Mouse (Mus musculus) layer of hippocampus, postnatal 10 days (tissue): Measurements from ENCODE around the gene Auts2. TPM values are rescaled to one million over a fixed set of nuclear protein-coding genes. Genes with fewer than 3 reads are reported as not detected.
A peak's percentile ranks its signal among the peaks of the same experiment; 100 is the strongest.
"Not testable (repeated sequence)": the region's sequence is repeated elsewhere in the genome, so short reads cannot be mapped to it uniquely, and the experiment has no call there.

Experiments used
- DNase-seq, 2 experiments: peaks; one replicate each; pipeline ENCODE4 v3.0.0; 2021; ENCODE audit warnings: low spot score in 2 of 2
- long read RNA-seq: library from polyadenylated mRNA; stranded (forward); transcript quantifications from one replicate; pipeline ENCODE4 v2.0.0, GENCODE M21; 2023
- total RNA-seq, 2 experiments: library from RNA; stranded (reverse); gene quantifications; 2 replicates each; pipeline ENCODE4 v1.2.3; 2021

The Auts2 gene
- 100 to 1,000 TPM; 137 to 150 TPM for total RNA-seq
- long read RNA-seq, partial matches to known transcripts, result 2 of 20 reads
- long read RNA-seq, other reads (novel, unspliced or antisense), result 17 of 20 reads

DNA sequence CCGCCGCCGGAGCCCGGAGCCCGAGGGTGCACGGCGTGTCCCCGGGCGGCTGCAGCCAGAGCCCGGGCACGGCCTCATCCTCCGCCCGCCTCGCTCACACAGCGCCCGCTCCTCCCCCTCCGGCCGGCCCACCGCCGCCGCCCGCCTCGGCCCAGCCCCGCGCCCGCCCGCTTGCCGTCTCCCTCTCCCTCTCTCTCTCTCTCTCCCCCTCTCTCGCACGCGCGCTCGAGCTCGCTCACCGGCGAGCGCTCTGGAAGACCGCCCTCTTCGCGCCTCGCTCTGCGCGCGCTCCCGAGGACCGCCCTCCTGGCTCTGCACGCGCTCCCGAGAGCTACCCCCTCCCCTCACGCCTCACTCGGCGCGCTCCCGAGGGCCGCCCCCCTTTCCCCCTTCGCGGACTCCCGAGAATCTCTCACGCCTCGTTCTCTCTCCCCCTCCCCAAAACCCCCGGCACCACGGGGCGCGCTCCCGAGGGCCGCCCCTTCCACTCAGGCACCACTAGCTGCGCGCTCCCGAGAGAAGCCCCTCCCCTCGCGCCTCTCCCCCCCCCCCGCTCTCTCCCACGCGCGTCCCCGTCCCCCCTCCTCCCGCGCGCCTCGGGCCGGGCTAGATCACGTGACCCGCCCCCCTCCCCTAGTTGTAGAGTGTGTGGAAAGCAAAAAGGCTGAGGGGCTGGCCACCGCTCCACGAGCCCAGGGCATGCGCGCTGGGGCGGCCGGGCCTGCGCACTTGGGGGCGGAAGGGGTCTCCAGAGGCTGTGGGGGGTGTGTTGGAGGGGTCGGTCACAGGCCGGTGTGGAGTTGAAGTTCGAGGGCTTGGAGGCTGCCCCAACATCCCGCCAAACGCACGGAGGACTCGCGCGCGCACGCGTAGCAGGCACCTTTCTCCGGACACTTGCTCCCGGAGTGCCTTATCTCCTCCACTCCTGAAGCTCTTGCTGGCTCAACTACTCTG lies at the start of gene Auts2:
Gene Auts2 (minus strand): TSS at position 227 of the 954 bp plus-strand sequence.
- DNase-seq, result peak; percentile 87 to 93

DNA sequence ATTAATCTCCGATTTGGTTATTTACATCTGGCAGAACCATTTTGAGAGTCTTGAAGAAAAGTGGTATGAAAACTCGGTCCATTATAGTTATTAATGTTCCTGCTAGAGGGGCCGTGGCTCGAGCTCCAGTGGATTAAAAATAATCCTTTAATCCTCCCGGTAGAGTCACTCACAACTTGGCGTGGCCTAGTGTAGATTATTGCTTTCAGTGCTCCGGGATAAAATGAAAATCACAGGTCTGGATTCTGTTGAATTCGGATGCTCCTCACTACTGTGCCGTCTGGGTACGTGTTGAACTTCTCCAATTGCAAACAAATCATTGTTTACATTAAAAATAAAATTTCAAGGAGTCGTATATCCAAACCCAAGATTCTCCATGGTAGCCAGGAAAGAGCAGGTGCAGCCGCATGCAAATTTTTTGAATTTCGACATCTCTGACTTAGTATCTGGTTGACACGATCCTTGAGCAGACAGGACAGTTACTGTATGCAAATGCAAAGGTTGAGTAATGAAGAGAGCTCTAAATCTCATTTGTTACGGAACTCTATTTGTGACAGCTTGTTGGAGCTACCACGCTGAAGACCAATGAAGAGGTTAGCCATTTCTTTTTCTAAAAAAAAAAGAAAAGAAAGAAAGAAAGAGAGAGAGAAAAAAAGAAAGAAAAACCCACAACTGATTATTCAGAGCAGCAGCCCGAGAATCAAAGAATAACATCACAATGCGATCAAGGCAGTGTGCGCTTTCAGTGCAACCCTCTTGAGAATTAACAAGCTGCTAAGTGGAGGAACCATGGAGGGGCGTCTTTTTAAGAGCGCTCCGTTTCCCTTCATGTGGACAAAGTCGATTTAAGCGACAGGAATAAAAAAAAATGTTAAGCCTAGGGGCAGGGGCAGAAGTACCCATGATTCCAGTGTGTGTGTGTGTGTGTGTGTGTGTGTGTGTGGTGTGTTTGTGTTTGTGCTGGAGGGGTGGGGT lies 48.9 kb upstream of the Auts2 start:
- DNase-seq, result no peak

DNA sequence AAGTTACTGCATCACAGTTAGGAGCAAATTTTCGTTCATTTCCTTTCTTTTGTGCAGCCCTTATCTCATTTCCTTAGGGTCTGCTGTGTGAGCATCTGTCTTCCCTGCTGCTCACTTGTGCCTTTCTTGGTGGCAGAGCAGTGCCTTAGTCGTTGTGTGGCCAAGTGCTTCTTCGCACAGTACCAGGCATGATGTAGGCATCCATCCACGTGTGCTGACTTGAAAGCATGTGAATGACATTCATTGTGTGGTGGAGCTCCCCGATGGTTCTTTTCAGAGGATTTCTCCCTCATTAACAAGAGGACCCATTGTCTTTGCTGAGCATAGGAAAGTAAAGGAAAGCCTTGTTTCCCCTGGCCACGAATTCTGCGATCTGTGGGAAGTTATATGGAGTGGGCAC lies 36.6 kb upstream of the Auts2 start:
- peak in 1 of 2 experiments; percentile 4 for DNase-seq

DNA sequence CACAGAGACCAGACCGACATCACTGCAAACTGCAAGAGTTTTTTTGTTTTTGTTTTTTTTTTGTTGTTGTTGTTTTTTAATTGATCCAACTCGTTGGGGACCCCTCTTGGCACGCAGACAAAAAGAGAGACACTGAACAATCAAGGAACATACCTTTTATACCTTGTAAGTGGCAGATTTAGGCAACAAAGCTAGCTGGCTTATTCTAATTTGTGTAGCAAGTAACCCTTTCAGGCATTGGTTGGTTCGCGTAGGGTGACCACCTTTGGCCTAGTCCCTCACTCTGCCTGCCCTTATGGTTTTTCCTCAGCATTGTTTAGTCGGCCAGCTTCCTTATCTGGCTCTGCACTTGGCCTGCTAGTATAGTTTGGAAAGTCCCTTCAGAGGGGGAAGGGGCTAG lies 17.6 kb upstream of the Auts2 start:
- DNase-seq, result not testable (repeated sequence)

- no peak for DNase-seq
Measured at GRCm38 (mm10) chr5:132545761-132546160, 2.6 kb upstream of the Auts2 start.

- peak; percentile 22 to 31 for DNase-seq
Measured at GRCm38 (mm10) chr5:132544176-132544995, 1.2 kb upstream of the Auts2 start.

DNA sequence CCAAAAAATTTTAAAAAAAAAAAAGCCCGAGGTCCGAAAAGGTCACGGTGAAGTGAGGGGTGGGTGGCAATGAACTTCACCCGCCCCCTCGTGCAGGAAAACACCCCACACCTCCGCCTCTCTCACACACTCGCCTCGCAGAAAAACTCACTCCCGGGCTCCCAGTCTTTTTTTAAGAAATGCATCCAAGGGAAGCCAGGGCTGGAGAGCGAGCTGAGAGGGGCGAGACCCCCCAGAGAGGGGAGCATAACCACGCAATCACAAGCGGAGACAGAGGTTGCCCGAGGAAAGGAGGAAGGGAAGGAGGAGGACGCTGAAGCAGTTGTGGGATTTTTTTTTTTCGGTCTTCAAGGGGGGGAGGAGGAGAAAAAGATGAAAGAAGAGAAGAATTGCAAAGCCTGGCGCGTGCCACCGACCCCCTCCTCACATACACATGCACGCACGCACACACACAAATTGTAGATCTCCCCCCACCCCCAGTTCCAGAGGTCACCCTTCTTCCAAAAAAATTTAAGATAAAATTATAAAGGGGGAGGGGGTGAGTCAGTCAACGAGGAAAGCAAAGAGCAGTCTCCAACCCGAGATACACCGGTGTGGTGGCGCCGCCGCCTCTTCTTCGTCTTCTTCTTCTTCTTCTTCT lies 643 bp downstream of the Auts2 start:
- DNase-seq, result peak; percentile 36 to 37

GRCm38 (mm10) chr5:132541951-132542350 lies 1.2 kb downstream of the Auts2 start:
- DNase-seq, result peak; percentile 17 to 35

DNA sequence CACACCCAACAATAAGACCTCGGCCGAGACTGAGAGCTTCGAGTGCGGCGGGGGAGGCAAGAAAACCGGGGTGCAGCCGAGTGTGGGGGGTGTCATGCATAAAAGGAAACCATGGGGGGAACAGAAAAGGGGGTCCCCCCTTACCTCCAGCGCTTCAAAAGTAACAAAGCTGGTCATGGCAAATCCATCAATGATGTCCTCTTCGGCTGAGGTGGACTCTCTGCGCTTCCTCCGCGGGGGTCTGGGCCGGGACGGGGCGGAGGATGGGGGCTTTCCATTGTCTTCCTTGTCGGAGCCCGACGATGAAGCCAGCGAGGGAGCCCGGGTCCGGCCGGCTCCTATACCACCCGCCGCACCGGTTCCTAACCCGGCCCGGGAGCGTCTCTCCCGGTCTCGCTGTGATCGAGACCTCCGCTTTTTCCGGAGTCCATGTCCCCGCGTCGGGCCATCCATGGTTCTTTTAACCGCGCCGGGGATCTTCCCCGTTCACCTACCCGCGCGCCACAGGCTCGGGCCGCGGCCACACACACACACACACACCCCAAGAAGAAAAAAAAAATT lies 1.7 kb downstream of the Auts2 start:
- peak; percentile 47 to 54 for DNase-seq

- DNase-seq, result peak; percentile 35 to 41
Measured at GRCm38 (mm10) chr5:132540841-132541311, 2.3 kb downstream of the Auts2 start.

GRCm38 (mm10) chr5:132537475-132537874 lies 5.7 kb downstream of the Auts2 start:
- no peak for DNase-seq

DNA sequence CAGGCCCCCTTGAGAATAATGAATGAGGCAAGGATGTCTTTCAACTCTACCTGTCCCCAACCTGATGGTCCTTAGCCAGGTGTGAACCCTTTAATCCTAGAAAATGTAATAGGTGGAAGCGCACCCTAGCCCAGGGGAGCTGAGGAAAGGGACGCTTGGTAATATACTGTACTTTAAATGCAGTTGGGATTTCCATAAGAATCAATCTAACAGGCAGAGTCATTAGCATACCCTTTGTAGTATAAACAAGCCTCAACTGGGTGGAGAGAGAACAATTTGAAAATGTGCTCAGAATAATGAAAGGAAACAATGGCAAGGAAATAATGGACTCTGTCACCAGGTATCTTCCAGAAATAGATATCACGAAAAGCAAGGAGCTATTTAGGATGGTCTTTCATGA lies 16.7 kb downstream of the Auts2 start:
- DNase-seq, result no peak

GRCm38 (mm10) chr5:132521358-132521873 lies 21.7 kb downstream of the Auts2 start:
- no peak for DNase-seq

DNA sequence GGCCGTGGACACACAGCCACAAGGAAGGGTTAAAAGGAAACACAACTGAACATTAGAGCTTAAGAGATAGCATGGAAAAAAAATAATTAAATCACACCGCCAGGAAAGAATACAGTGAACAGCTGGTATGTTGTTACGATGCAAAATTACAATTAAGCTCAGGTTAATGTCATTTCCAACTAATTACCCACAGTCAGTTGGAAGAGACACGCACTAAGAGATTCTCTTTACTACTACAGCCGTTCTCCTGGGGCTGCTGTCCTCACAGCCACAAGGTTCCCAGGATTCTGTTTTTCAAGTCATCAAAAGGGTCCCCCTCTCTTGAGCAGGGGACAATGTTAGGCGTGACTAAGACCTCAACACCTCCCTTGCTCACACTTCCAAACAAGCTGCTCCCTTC lies 25.3 kb downstream of the Auts2 start:
- no peak for DNase-seq

GRCm38 (mm10) chr5:132514521-132514920 lies 28.6 kb downstream of the Auts2 start:
- DNase-seq, result no peak

DNA sequence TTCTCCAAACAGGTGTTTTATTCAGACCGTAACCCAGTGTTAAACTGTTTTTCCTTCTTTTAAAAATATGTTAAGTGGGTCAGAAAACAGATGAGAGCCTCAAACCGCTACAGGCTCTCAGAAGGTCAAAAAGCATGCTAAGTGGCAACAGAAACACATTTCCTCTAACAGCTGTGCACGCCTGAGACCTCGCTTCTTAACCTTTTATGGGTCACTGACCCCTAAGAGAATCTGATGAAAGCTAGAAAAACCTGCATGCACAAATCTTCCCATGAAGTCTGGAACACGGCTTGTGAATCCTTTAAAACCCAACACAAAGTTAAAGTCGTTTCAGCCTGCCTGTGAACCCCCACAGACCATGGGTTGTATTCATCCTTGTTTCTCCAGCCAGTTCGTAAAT lies 29.9 kb downstream of the Auts2 start:
- DNase-seq, result no peak

DNA sequence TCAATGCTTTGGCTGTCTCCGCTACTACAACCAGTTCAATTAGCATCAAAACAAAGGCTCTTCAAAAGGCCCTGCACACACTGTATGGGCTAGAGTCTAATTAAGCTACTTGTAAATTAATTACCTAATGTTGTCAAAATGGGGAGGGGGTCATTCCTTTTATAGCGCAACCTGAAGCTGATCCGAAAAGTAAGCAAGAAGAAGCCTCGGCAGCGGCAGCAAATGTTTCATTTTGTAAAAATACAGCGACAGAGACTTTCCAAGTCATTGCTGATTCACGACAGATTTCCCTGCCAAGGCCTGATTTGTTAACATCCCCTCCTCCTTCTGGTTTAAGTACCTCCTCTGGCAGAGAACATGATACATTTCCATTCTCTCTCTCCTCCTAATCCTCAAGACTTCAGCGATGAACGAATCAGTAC lies 33.7 kb downstream of the Auts2 start:
- DNase-seq, result no peak

DNA sequence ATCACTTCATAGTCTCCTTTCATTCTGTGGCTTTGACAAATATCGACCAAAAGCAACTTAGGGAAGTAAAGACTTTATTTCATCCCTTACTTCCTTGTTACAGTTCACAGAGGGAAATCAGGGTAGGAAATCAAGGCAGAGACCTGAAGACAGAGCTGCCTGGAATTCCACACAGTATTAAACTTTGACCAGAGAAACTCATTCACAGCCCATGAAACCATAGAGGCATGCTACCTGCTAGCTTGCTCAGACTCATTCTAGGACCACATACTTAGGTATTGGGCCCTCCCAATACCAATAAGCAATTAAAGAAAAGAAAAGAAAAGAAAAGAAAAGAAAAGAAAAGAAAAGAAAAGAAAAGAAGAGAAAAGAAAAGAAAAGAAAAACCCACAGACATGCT lies 38.3 kb downstream of the Auts2 start:
- no peak for DNase-seq

GRCm38 (mm10) chr5:132503431-132503830 lies 39.7 kb downstream of the Auts2 start:
- no peak for DNase-seq
